Mouse (Mus musculus) Muller cell, postnatal 12 days (primary cell): ENCODE measurements at regions not wholly inside any gene's neighbourhood (a gene's known extent, or its start where the extent isn't known, plus 50 kb on each side); places are given as distances from the start of the nearest gene placed in this dataset.

Experiments used
- DNase-seq: peaks from one replicate; pipeline ENCODE4 v3.0.0-alpha.2; 2015; ENCODE audit errors: inconsistent ontology term

DNA sequence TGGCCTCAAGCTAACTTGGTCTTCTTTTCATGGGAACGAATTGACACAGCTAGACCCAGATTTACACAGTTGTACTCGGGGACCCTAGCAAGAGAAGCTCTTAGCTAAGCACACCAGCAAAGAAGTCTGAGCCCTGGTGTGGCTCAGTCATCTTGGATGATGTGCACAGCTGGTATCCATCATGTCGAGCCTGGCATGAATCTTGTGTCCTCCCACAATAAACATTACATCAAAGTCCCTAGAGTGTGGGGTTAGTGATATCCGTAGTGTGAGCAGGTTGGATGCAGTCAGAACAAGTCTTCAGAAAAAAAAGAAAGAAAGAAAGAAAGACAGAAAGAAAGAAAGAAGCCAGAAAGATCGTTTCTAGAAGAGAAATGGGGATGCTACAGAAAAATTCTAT lies 52.1 kb upstream of the Hmcn1 start:
- no peak for DNase-seq

DNA sequence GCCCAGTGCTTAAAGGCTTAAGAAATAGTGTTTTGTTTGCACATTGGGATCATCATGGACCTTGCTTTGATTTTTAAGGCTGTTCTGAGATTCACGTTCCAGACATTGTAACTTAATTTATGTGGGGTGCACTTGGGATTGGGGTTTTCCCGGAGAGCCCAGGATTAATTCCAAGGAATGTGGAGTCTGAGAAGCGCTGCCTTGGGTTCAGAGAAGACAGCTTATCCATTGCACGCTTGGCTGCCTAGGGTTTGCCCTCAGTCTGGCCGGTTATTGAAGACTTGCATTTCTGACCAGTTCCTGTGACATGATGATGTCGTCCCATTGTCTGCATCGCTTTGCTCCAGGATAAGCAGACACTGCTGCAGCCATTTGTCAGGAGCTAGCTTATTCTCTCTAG lies 53.4 kb upstream of the Hmcn1 start:
- DNase-seq = peak; percentile 54

DNA sequence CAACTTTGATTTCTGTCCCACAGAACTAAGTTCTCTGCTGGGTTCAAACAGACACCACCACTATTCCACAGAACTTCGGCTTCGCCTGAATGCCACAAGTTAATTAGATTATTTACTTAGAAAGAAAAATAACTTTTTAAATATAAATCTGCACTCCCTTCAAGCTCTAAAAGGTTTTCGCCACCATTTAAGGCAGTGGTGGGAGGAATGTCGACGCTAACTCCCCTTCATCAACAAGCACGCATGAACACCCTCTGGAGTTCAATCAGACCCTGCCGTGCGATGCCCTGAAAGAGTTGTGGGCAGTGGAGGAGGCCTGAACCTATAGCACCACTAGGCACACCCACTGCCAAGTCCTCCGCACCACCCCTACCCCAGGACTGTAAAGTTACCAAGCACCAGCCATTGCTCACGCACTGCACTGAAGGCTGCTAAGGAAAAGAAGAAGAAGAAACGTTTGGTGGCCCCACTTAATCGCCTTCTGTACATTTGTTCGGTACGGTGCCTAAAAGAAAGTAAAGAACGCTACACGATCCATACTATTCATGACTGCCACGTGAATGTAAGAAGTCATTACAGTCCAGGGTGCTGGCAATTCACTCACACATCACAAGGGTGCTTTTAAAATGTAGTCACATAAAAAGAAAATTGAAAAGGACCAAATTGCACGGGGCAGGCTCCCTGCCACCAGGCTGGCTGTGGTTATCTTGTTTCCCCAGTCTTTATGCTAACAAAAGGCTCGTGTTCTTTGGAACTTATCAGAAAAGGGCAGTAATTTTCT lies 56.7 kb upstream of the Hmcn1 start:
- DNase-seq = no peak

DNA sequence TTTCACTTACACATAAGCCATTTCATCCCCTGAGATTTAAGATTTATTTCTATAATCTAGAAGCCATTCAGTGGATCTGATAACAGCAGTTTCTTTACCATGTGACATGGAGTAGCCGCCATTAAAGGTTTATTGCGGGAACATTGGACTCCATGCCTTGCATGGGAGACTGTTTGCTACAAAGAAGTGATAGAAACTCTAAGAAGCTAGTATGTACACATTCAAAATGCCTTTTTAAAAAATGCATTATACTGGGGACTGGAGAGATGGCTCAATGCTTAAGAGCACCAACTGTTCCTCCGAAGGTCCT lies 57.2 kb upstream of the Hmcn1 start:
- no peak for DNase-seq

DNA sequence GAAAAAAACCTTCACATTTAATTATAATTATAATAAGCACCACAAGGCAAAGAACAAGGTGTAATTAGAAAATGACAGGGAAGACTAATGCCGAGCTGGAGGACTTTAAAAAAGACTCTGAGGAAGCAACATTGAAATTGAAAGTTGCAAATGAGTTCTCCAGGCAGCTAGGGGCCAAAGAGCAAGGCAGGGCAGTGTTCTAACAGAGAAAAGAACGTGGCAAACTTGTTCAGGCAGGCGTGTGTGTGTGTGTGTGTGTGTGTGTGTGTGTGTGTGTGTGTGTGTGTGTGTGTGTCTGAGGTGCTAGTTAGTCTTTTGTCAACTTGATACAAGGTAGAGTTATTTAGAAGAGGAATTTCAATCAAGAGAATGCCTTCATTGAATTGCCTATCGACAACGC lies 60.0 kb upstream of the Hmcn1 start:
- no peak for DNase-seq

DNA sequence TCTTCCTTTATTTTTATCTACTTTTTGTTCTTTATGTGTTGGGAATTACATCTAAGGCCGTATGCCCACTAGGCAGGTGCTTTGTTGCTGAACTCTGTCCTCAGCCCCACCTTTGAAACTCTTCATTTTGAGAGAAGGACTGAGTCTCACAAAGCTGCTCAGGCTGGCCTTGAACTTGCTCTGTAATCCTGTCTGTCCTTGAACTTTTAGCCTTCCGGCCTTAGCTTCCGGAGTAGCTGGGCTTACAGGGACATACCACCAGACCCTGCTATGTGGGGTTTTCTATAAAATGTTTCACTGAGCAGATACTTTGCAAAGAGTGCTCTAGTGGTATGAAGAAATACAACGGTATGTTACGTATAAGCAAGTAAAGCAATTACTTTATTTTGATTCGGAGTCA lies 62.2 kb upstream of the Hmcn1 start:
- DNase-seq = no peak

DNA sequence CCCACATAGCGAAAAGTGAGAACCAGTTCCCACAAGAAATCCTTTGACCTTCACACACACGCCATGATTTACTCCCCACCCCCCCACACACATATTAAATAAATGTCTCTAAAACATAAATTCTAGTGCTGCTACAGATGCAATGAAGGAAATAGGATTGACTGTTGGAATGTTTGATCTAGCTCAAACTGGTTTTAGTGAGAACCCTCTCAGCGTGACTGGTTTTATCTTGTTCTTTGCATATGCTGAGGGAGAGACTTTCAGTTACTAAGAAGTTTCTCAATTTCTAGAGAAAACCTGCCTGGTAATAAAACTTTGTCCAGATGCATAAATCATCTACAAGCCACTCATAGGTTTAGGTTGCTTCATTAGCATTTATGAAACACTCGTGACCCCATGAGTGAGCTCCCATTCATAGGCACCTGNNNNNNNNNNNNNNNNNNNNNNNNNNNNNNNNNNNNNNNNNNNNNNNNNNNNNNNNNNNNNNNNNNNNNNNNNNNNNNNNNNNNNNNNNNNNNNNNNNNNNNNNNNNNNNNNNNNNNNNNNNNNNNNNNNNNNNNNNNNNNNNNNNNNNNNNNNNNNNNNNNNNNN lies 66.4 kb upstream of the Hmcn1 start:
- no peak for DNase-seq

DNA sequence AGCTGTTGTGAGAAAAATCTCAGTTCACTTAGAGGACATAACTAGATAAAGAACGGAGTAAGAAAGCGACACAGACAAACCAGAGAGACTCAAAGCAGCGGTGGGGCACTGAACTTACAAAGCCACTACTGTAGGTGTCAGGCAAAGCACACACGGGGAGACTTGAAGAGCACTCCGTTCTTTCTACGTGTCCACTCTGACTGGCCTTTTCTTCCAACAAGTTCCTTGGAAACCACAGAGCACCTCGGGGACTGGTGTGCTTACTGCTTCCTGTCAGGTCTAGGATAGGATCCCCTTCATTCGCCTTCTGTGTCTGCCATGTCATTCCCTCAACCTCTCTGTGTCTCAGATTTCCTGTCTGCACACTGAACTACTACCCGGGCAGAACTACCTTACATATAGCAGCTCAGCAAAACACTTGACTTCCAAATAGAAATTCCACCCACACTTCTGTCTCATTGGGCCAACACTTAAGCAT lies 71.9 kb upstream of the Hmcn1 start:
- no peak for DNase-seq

DNA sequence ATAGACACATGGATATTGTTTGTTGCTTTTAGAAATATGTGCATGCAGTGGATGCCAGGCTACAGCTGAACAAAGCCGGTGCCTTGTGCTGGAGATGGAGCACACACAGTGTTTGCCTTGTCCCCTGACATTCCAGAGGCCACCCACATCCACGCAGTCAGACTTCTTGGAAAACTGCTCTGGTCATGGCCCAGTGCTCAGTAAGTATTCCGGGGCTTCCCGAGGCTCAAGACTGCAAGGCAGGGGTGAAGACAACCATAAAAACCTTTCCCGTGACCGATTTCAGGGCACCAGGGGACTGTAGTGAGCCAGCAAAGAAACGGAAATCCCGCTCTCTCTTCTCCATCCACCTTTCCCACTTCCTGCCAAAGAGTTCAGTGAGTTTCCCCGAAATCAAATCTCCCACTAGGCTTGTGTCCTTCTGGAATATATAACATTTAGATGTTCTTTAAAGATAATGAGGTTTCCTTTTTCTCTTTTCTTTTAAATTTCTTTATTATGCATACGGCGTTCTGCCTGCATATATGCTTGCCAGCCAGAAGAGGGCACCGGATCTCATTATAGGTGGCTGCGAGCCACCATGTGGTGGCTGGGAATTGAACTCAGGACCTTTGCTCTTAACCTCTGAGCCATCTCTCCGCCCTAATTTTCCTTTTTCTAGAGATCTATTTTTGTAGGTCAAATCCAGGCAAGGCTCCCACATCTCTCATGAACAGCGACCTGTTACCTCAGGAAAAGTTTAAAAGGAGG lies 73.3 kb upstream of the Hmcn1 start:
- peak; percentile 89 for DNase-seq

DNA sequence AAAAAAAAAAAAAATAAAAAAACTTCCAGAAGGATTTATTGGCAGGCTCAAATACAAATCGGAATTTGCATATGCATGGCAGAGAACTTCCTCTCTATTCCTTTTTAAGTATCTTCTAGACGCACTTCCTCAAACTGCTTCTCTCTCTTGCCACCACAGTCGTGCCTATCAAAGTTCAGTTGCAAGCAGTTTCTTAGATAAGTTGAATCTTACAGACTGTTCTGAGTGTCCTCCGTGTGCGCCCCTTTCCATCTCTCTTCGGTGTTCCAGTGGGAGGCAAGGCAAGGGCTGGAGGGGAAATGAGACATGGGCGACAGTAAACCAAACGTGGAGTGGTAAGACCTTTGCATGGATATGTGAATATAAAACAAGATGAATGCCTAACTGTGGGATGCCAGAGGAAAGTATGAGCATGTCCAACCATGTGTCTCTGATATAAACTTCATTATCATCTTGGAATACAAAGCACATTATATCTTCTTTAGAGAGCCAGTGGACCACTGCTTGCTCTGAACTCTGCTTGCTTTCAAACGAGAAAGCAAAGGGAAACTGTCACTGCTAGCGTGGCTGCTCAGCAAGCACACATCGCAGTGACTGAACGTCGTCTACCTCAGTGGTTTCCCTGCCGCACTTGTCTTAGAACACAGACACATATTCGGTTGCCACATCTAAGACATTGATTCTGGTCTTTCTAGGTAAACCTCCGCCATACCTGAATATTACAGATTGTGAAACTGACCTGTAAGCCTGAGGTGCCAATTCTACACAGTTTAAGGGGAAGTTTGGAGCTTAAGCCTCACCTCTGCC lies 81.5 kb upstream of the Hmcn1 start:
- DNase-seq = no peak

DNA sequence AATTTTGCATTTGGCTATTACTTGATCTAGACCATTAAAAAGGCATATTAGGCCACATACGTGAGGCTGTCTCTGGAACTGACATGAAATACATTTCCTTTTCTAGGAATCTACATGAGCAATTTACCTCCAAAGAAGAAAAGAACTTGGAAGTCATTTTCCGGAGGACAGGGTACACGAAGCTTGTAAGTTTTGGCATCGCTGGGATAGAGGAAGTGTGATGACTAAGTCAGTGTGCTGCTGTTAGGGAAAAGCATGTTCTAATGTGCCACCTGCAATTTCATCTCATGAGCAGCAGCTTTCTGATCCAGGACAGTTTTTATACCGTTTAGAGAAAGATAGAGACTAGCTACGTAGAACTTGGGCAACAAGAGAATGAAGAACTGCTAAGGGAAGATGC lies 82.3 kb upstream of the Hmcn1 start:
- no peak for DNase-seq

DNA sequence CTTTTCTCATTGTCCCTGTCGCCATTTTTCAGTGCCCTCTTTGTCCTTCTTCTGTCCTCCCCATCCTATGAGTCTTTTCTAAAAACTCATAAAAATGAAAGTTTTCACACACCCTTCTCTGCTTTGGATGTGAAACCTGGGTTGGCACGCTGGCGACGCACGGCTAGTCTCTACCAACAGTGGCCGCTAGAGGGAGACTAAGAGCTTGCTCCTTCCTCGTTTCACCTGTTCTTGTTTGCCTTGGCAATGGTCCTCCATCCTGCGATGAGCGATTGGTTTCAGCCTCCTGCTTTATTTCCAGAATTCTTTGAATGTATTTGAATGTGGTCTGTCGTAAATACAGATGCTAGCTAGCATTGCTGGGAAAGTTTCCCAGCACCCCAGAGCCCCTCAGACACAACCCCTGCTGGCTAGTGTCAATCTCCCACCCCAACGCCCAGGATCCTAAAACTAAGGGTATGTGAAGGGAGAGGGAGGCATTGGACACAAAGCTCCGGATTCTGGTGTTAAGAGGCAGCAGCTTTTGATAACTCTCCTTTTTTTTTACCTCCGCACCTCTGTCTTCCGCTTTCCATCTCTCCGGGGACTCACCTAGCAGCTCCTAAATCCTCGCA lies 85.8 kb upstream of the Hmcn1 start:
- peak; percentile 55 for DNase-seq

DNA sequence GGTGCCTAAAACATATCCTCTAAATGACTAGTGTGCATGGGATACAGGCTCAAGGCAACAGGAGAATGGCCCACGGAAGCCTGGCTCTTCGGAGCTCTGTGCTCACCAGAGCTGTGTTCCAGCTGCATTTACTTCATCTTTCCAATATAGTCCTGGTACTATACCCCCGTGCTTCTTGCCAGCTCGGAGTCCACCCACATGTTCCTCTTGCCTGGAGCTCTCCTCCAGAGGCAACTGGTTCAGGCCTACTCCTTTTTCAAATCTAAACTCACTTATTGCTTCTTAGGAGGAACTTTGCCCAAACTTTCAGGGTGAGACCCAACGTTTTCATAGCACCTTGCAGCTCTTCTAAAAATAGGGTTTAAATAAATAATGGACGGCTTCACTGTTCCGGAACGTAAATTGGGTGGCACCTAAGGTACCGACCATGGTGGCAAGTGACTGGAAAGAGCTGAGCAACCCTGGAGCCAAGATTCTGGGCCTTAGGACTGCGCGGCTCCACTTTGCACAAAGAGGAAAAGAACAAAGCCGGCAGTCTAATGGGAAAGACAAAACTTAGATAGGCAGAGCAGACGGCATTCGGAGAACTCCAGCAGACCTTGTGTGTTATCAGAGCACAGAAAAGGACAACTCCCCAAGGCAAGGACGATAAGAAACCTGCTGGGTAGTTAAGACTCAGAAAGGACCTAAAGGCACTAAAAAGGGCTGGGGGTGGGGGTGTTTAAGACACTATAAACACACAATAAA lies 86.6 kb upstream of the Hmcn1 start:
- no peak for DNase-seq

DNA sequence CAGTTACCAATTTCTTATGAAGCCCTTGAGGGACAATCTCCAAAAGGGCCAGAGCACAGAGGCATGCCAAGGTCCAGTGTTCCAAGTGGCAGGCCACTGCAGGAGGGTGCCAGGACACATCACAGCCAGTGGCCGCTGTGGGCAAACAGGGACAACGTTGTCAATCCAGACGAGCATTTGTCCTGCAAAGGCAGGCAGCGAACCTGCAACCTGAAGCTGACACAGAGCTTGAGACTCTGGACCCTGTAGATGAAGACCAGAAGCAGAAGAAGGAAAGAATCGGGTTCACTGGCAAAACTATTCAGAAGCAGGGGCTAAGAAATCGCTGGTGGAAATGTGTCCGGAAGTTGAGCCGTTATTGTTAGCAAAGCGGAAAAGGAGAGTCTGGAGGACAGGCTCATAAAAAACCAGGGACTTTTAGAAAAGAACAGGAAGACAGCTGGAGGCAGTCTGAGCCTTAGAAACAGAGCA lies 87.3 kb upstream of the Hmcn1 start:
- no peak for DNase-seq

DNA sequence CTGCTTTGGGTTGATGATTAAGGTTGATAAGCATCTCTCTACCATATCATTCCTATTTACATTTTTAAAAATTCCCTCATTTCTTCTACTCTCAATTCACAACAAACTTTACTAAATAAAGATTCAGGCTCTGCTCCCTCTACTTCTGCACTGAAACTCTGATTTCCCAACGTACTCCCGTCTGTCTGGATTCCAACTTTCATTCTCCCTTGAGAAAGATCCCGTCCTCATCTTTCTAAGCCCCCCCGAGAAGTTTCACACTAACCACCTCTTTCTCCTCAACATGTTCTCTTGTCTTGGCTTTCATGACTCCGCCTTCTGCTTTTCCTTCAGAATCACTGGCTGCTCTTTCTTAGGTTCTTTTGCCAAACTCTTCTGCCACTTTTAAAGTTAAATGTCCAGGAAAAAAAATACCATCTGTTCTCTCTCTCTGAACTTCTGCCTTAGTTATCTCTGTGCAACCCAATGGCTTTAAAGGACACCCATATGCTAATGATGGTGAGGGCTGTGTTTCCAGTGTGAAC lies 89.3 kb upstream of the Hmcn1 start:
- no peak for DNase-seq

DNA sequence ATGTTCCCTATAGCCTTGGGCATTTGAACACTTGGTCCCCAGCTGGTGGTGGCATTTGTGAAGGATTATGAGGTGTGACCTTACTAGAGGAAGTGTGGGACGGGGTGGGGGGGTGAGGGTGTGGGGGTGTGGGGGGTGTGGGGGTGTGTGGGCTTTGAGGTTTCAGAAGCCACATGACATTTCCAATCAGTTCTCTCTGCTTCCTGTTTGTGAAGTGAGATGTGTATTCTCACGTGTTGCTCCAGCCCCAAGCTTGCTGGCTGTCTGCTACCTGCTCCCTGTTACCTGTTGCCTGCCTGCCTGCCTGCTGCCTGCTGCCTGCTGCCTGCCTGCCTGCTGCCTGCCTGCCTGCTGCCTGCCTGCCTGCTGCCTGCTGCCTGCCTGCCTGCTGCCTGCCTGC lies 90.6 kb upstream of the Hmcn1 start:
- DNase-seq = no peak

DNA sequence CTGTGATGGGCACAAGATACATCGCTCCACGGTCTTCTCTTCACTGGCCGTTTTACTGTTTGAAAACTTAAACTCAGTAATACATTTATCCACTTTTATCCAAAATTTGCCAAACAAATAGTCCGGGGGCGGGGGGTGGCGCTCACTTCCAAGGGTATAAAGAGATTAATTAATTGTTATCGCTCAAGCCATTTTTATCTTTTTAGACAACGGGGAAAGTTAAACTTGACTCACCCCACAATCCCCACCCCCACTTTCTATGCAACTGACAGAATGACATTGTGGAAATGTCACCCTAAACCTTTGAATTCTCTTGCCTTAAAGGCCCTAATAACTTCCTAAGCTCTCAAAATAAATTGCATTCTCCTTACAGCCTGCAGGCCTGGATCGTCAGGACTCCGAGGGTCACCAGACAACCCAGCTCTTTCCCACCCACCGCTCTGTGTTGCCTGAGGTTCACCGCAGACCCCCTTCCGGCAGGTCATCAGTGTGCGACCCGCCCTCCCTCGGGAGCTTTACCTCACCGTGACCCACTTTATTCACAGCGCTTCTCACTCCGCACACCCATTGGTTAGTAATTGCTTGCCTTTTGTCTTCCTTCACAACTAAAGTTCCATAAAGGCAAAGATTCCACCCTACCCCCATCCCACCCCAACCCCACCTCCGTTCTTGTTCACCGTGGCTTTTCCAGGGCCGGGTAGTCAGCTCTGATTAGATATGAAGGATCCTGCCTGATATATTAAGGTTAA lies 93.0 kb upstream of the Hmcn1 start:
- no peak for DNase-seq

DNA sequence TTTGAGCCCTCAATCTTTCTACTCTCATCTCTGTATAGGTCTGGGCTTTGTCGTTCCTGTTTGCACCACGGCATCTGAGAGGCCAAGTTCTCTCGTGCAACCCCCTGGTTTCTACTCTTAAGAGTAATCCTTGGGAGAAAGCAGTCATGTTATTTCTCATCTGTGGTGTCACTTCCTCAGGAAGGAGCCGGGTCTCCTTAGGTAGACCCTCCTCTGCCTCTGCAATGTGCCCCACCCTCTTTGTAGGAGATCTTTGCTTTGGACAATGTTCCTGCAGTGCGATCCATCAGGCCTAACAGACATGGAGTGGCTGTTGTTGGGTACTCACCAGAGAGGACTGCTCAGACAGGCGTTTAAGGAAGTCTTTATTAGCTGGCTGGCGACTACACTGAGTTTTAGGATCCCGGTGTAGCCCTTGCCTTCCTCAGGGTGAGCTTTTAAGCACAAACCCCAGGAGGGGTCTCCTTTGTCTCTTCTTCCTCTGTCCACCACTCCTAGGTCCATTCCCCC lies 94.0 kb upstream of the Hmcn1 start:
- no peak for DNase-seq

DNA sequence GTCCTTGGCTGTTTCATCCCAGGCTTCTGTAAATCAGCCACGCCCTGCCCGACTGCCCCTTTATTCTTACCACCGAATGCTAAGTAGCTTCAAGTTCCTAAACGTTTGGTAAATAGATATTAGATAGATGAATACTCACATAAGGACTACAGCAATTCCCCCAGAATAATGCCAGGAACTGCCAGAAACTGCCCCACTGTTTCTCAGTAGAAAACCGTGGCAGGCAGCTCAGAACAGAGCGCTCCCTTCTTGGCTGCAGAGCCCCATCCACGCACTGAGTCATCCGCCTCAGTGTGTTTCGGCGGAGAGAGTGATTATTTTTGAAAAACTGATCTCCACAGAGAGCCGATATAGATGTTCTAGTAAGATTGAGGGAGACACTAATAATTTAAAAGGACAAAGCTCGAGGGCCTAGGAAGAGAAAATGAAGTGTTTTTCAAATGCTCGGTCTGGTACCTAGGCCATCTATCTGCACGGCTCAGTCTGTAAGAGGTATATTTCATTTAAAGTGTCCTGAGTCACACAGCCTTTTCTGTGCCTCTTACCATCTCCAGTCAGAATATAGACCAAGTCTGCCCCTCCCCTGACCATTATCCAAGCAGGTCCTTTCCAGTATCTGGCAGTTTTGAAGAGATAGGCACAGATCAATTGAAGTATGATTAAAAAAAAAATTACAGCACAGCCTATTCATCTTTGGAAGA lies 94.4 kb upstream of the Gm47985 start:
- DNase-seq = no peak
